Mouse (Mus musculus): ENCODE results near the gene Abcc9.

GRCm38 (mm10) chr6:142649331-142649730 is 52.8 kb downstream of the Abcc9 start:
- TF ChIP-seq EP300 (IDR thresholded peaks at IDR 0.05; ENCODE audit: low read depth) (no peak), CTCF (IDR thresholded peaks at IDR 0.05; ENCODE audit: low read depth) (no peak)
